Mouse (Mus musculus) olfactory bulb, adult 2 months (tissue): ENCODE measurements around the gene Mapk8. TPM values are rescaled to one million over a fixed set of nuclear protein-coding genes. Genes with fewer than 3 reads are reported as not detected.
A peak's percentile ranks its signal among the peaks of the same experiment; 100 is the strongest.

Source experiments
- H3K27ac ChIP-seq: fragments of 200-500 bp; 2 replicates; pipeline ENCODE4 v1.5.1; 2012; ENCODE audit warnings: low read depth, low read length; ENCODE audit not compliant: insufficient read depth
- H3K4me1 ChIP-seq: fragments of 200-500 bp; 2 replicates; pipeline ENCODE4 v1.6.1; 2012; ENCODE audit warnings: low read length; ENCODE audit not compliant: control insufficient read depth, insufficient read depth
- H3K4me3 ChIP-seq: fragments of 200-500 bp; 2 replicates; pipeline ENCODE4 v1.5.1; 2012; ENCODE audit warnings: mild to moderate bottlenecking, low read depth, low read length, moderate library complexity; ENCODE audit not compliant: insufficient read depth
- CTCF ChIP-seq: fragments of 200-500 bp; IDR thresholded peaks from 2 replicates; pipeline ENCODE4 v1.5.1; 2012; ENCODE audit warnings: low read depth, mild to moderate bottlenecking, low read length, moderate library complexity; ENCODE audit not compliant: insufficient read depth
- POLR2A ChIP-seq: fragments of 200-500 bp; IDR thresholded peaks from 2 replicates; pipeline ENCODE4 v1.6.1; 2012; ENCODE audit warnings: mild to moderate bottlenecking, low read depth, low read length, moderate library complexity; ENCODE audit not compliant: insufficient read depth
- WGBS: fragments of 180-500 bp; shearing (Covaris S2); methylation state at CpG from one replicate; pipeline ENCODE4 v1.1.7; 2018; 5-methylcytosine and 5-hydroxymethylcytosine counted together
- polyA plus RNA-seq: library from polyadenylated mRNA; stranded (reverse); fragments of >200 nt; gene quantifications from 2 replicates; pipeline ENCODE4 v1.2.4, GENCODE M21; 2012; ENCODE audit warnings: low replicate concordance; ENCODE audit not compliant: missing spikeins, insufficient read depth, insufficient read length

Gene Mapk8
- polyA plus RNA-seq, 1 experiment: 217 TPM

DNA sequence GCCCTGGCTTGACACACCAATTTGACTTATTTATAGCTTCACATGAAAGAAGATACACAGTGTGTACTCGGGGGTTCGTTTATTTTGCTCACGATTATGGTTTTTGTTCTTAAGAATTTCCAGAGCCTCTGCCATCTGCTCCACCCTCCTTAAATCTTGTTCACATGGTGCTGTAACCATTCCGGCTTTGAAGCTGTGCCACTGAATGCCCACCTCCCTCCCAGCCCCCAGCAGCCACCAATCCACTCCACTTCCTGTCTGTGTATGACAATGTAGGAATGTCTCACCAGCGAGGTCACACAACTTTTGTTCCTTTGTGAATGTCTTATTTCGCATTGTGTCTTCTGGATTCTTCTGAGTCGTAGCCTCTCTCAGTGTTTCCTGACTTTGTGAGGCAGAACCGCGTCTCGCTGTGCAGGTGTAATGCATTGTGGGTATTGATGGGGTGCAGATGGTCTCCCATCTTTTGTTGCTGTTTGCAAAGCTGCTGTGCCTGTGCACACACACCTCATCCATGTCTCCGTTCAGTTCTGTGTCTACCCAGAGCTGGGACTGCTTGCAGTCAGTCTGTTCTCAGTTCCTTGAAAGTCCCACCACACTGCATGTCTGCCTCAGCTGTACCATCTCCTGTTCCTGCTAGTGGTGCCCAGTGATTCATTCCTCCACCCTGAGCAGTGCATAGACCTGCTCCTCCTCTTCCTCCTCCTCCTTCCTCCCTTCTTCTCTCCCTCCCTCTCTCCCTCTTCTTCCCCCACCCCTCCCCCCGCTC is 89.2 kb downstream of the Mapk8 start:
- H3K4me1 ChIP-seq: peaks cover 30% of the 10 kb centered on the region
- H3K4me3 ChIP-seq: no peak overlapping the region
- TF ChIP-seq POLR2A (no peak), CTCF (no peak)
- no peak overlapping the region for H3K27ac ChIP-seq
- WGBS: 46% methylated on average over 12 of the region's 12 CpGs

DNA sequence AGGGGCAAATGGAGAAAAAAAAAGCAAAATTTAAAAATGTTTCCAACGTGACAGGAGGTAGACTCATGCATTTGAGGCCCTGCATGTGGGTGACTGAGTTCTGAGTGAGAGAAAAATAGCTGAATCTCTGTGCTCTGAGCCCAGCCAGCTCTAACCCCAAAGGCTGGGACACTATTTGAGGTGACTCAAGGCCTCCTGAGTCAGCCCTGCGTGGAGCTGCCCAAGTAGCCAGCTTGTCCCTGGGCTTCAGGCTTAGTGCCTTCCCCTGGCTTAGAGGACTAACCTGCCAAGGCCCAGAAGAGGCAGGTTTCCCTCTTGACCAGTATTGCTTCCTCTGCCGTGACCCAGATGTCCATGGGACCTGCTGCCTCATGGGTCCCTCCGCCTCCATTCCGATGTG is 91.7 kb downstream of the Mapk8 start:
- Histone ChIP-seq H3K4me3 (no peak overlapping the region), H3K27ac (no peak overlapping the region), H3K4me1 (peaks cover 38% of the 10 kb centered on the region)
- TF ChIP-seq POLR2A: no peak
- TF ChIP-seq CTCF: no peak
- WGBS: 82% methylated on average over 5 of the region's 5 CpGs

DNA sequence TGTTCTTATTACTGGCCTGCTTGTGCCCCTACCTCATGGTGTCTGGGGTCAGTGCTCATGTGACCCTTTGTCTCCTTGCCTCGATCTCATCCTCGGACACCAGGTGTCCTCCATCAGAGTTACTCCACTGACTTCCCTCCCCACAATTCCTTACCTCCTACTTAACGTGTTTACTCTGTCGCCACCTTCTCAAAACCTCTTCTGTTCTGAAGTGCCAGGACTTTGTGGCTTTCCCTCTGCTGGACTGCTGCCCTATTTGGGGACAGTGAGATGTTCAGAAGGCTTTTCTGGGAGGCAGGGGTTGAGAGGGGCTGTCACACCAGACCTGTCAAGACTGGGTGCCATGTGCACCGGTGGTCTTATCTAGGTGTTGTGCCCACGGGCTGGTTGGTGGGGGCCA is 94.1 kb downstream of the Mapk8 start:
- Histone ChIP-seq H3K4me3 (no peak overlapping the region), H3K27ac (no peak overlapping the region), H3K4me1 (peaks cover 29% of the 10 kb centered on the region)
- WGBS: 89% methylated on average over 6 of the region's 6 CpGs
- TF ChIP-seq POLR2A (no peak), CTCF (no peak)

DNA sequence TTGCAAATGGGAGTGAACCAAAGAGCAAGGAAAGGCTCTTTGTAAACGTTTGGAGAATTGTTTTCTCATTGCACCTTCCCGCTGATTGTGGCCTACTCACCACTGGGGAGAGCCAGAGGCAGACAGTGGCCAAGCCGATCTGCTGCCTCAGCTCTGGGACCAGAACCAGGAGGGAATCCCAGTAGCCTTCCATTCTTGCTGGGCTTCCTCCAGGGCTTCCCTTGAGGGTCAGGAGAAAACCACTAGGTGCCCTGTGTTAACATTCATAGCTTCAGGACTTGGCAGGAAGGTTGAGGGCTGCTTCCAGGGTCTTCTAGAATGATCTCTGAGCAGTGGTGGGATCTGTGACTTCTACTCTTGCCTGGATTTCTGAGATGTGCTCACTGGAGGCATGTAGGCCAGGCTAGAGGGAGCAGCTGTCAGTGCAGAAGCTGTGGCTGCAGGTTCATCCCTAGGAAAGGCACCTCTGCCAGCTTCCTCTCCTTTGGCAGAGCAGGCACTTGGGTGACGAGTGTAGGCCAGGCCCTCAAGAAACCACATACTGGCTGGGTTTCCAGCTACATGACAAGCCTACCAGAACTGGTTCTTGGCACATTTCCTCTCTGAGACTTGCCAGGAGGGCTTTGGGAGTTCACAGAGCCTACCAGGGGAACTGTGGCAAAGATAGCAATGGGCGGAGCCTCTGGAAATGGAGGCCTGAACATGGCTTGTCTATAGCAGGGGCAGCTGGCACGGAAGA is 94.8 kb downstream of the Mapk8 start:
- TF ChIP-seq CTCF: no peak
- no peak for TF ChIP-seq POLR2A
- H3K4me1 ChIP-seq: peaks cover 25% of the 10 kb centered on the region
- H3K27ac ChIP-seq: no peak overlapping the region
- 76% methylated on average over 6 of the region's 6 CpGs for WGBS
- no peak overlapping the region for H3K4me3 ChIP-seq

DNA sequence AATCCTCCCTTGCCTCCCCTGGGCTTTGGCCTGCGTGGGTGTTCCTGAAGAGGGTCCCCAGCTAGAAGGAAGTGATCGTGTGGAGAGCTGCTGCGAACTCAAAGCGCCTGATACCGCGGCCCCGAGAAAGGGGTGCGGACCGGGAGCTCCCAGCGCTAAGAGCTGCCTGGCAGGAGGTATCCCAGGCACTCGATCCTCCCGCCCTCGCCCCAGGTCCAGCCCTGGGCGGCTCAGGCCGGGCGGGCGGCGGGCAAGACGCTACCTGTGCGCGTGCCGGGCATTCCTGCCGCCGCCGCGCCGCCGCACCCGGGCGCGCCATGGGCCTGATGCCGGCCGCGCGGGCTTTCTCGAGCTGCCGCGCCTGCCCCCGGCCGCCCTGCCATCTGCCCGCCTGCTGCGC is 95.9 kb downstream of the Mapk8 start:
- no peak overlapping the region for H3K27ac ChIP-seq
- no peak for TF ChIP-seq POLR2A
- TF ChIP-seq CTCF: no peak
- WGBS: 24% methylated on average over 42 of the region's 42 CpGs
- peak overlapping the region; percentile 20 for H3K4me3 ChIP-seq
- peaks cover 25% of the 10 kb centered on the region for H3K4me1 ChIP-seq

DNA sequence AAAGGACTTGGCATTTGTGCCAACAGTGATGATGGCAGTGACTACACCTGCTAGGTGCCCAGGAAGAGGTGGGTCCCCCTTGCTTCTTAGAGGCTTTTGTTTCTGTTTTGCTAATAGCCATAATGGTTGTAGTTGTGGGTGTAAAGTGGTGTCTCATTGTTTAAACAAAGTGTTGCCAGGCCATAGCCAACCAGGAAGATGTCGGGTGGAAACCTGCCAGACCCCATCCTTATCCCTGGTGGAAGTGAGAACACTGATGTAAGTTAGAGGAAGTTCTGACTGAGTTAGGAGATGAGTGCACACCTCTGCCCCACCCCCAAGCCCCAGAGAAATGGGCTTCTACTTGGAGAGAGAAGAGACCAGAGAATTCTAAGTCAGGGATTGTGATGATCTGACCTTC is 98.8 kb downstream of the Mapk8 start:
- Histone ChIP-seq H3K4me3 (no peak overlapping the region), H3K27ac (no peak overlapping the region), H3K4me1 (peaks cover 21% of the 10 kb centered on the region)
- TF ChIP-seq CTCF: no peak
- no peak for TF ChIP-seq POLR2A
- 69% methylated on average over 1 of the region's 1 CpGs for WGBS

DNA sequence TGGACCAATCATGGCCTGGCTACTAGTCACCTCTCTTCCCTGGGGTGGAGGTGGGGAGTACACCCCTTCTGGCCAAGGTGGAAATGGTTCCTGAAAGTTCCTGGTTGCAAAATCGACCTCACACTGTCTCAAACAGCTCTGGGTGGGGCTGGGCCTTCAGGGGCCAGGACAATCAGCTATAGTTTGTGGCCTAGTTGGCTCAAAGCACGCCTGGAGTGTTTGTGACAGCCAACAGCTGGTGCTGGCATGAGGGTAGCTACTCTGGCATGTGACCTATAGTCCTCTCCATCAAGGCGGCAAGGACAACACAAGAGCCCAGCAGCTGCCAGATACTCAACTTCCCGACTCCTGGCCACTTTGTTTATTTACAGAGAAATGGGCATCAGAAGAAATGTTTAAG is 99.2 kb downstream of the Mapk8 start:
- H3K4me3 ChIP-seq: no peak overlapping the region
- peaks cover 17% of the 10 kb centered on the region for H3K4me1 ChIP-seq
- 65% methylated on average over 4 of the region's 4 CpGs for WGBS
- TF ChIP-seq POLR2A (no peak), CTCF (no peak)
- H3K27ac ChIP-seq: no peak overlapping the region

DNA sequence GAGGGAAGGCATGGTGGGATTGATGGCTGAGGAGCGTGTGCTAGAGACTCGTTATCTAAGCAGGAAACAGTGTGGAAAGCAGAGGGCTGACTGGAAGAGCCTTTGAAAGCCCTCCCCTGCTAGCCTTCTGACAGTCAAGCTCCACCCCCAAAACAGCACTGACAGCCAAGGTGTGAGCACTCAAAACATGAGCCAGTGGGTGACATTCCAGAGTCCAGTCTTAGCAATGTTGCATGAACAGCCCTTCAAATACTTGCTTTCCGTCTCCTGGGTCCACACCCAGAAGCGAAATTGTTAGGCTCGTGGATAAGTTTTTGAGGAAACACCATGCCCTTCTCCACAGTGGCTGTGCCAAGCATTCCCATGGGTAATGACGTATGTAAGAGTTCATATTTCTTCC is 100.4 kb downstream of the Mapk8 start:
- 81% methylated on average over 6 of the region's 6 CpGs for WGBS
- no peak overlapping the region for H3K4me3 ChIP-seq
- H3K4me1 ChIP-seq: peaks cover 10% of the 10 kb centered on the region
- no peak overlapping the region for H3K27ac ChIP-seq
- no peak for TF ChIP-seq POLR2A
- no peak for TF ChIP-seq CTCF

DNA sequence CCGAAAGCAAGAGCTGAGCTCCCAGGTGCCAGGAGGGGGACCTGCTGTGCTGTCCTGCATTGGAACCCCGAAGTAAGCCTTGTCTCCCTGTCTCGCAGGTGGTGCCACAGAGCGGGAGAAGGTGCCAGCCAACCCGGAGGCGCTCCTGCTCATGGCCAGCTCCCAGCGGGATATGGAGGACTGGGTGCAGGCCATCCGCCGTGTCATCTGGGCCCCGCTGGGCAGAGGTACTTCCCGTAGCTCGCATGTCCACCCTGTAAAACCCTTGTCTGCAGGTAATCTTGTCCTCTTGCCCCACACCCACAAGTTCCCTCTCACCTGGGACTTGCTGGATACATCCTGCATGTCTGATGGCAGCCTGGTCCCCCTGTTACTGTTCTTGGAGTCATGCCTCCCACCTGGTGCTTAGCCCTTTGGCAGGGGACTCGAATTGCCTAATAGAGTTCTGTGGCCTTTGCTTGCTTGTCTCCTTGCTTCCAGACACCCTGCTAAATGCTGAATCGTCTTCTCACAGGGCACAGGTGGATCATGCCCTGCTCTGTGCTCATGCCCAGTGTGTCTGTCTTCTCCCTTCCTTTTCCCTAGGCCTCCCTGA is 103.7 kb downstream of the Mapk8 start:
- H3K27ac ChIP-seq: no peak overlapping the region
- peaks cover 3% of the 10 kb centered on the region; the same call in 1 of the 2 replicates for H3K4me1 ChIP-seq
- no peak for TF ChIP-seq POLR2A
- TF ChIP-seq CTCF: no peak
- WGBS: 91% methylated on average over 14 of the region's 14 CpGs
- H3K4me3 ChIP-seq: no peak overlapping the region
